8 mouse cellular contexts compared by ENCODE assay signal in the genomic region with DNA sequence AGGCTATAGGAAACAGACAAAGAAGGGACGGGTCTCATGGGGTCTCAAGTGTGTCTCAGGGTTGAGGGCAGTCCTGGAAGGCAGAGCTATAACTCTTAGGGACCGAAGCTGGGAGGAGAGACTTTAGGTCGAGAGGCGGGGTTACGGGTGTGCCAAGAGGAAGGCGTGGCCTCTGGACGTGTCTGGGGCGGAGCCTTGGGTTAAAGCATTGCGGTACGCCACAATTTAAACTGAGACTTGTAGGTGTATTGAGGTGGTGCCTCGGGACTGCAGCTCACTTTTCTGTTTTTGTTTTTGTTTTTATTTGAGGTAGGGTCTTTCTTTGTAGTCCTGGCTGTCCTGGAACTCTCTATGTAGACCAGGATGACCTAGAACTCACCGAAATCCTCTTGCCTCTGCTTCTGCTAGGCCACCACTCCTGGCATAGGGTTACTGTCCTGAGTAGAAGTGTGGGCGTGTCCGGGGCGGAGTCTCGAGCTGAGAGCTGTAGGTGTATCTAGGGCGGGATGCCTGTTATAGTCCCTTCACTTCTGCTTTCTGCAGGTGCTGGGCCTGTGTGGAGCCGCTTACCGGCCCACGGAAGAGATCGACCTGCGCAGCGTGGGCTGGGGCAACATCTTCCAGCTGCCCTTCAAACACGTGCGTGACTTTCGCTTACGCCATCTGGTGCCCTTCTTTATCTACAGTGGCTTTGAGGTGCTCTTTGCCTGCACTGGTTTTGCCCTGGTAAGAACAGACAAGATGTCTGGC. TPM values are rescaled to one million over a fixed set of nuclear protein-coding genes. Genes with fewer than 3 reads are reported as not detected.
DNase-seq lines count a peak whose midpoint lies in the region; ATAC-seq and TF ChIP-seq lines count a peak whose summit lies in the region.

No protein-coding gene starts in this region.

- no peak overlapping the region for H3K27ac ChIP-seq in forebrain, postnatal 0 days (ENCODE audit: low read depth, low read length)
- no peak overlapping the region for H3K27ac ChIP-seq in forebrain, embryonic 10.5 days
- no peak overlapping the region for H3K27ac ChIP-seq in lung, embryonic 16.5 days (ENCODE audit: low read length)

- 27% methylated on average over 27 of the region's 27 CpGs for WGBS in forebrain, postnatal 0 days
- WGBS in forebrain, embryonic 10.5 days, result 19% methylated on average over 27 of the region's 27 CpGs
- 23% methylated on average over 27 of the region's 27 CpGs for WGBS in lung, embryonic 16.5 days

- no peaks in the 10 kb centered on the region for H3K27me3 ChIP-seq in forebrain, postnatal 0 days (ENCODE audit: insufficient read depth, low read length)
- H3K27me3 ChIP-seq in forebrain, embryonic 10.5 days (ENCODE audit: poor library complexity, severe bottlenecking), result peaks cover 25% of the 10 kb centered on the region
- H3K27me3 ChIP-seq in lung, embryonic 16.5 days (ENCODE audit: control insufficient read depth, insufficient read depth, low read depth, low read length), result no peaks in the 10 kb centered on the region

- ATAC-seq in forebrain, postnatal 0 days, result no peak
- ATAC-seq in common myeloid progenitor, adult 5-6 weeks (replicated peaks; ENCODE audit: low read depth, poor library complexity, severe bottlenecking), result peak; percentile 68
- ATAC-seq in lung, embryonic 16.5 days (ENCODE audit: low read depth), result peak; percentile 55; the same call in 1 of the 2 replicates

- TF ChIP-seq CTCF in forebrain, postnatal 0 days (IDR thresholded peaks at IDR 0.05; ENCODE audit: low read depth), result no peak

- peak overlapping the region; percentile 19; the same call in 1 of the 2 replicates for H3K4me2 ChIP-seq in forebrain, postnatal 0 days (ENCODE audit: low read depth)
- peak overlapping the region; percentile 49 for H3K4me2 ChIP-seq in lung, embryonic 16.5 days (ENCODE audit: low read depth, low read length)

- no peaks in the 10 kb centered on the region for H3K9me3 ChIP-seq in forebrain, postnatal 0 days (ENCODE audit: low read length)
- H3K9me3 ChIP-seq in forebrain, embryonic 10.5 days, result no peaks in the 10 kb centered on the region
- H3K9me3 ChIP-seq in lung, embryonic 16.5 days (ENCODE audit: control insufficient read depth, low read length), result no peaks in the 10 kb centered on the region

- no peak overlapping the region for H3K9ac ChIP-seq in forebrain, postnatal 0 days
- 0 out of 2 replicates have a peak overlapping the region, but pooled peaks have one; percentile 32 for H3K9ac ChIP-seq in lung, embryonic 16.5 days (ENCODE audit: low read length)

- H3K36me3 ChIP-seq in forebrain, postnatal 0 days (ENCODE audit: insufficient read depth), result no peaks in the 10 kb centered on the region
- H3K36me3 ChIP-seq in forebrain, embryonic 10.5 days (replicated peaks), result no peaks in the 10 kb centered on the region
- H3K36me3 ChIP-seq in lung, embryonic 16.5 days (ENCODE audit: control insufficient read depth, insufficient read depth, low read length), result no peaks in the 10 kb centered on the region

- no peaks in the 10 kb centered on the region for H3K4me1 ChIP-seq in forebrain, postnatal 0 days (ENCODE audit: insufficient read depth)
- H3K4me1 ChIP-seq in forebrain, embryonic 10.5 days, result peaks cover 8% of the 10 kb centered on the region
- H3K4me1 ChIP-seq in lung, embryonic 16.5 days (replicated peaks; ENCODE audit: control insufficient read depth, insufficient read depth, low read length), result 0 out of 2 replicates have a peak, but pooled peaks cover 3% of the 10 kb centered on the region

- no peak for DNase-seq in forebrain, postnatal 0 days
- no peak for DNase-seq in forebrain, embryonic 10.5 days (ENCODE audit: extremely low spot score, low spot score)
- DNase-seq in kidney, adult 9 months, result peak; percentile 54
- DNase-seq in thymus, postnatal 0 days (ENCODE audit: low spot score), result peak; percentile 70
- no peak for DNase-seq in urinary bladder, postnatal 25 days (ENCODE audit: low spot score)
- no peak for DNase-seq in cerebellum, adult 11 months

- H3K4me3 ChIP-seq in forebrain, postnatal 0 days (ENCODE audit: low read depth, low read length), result no peak overlapping the region
- H3K4me3 ChIP-seq in forebrain, embryonic 10.5 days, result no peak overlapping the region
- peak overlapping the region; percentile 19; the same call in 1 of the 2 replicates for H3K4me3 ChIP-seq in lung, embryonic 16.5 days (ENCODE audit: low read length)

RNA-seq across cellular contexts. Expression of a gene that starts 8.2 kb away (rescaled TPM):
- total RNA-seq in forebrain, postnatal 0 days (2014; rRNA removed), result 8.6 and 10.8 TPM in 2 replicates
- 10.6 and 13.2 TPM in 2 replicates for polyA plus RNA-seq in forebrain, postnatal 0 days (2015; fragmentation: Nextera tagmentation; extraction: Ambion mirVana)
- 4.6 and 4.9 TPM in 2 replicates for polyA plus RNA-seq in forebrain, embryonic 10.5 days (2016; fragmentation: Nextera tagmentation; extraction: Ambion mirVana)
- total RNA-seq in common myeloid progenitor, adult 5-6 weeks (2017), result 83.0 and 99.7 TPM in 2 replicates
- 21.7 and 21.9 TPM in 2 replicates for polyA plus RNA-seq in lung, embryonic 16.5 days (2015; fragmentation: Nextera tagmentation; extraction: Ambion mirVana)
- 32.2 and 34.2 TPM in 2 replicates for polyA plus RNA-seq in thymus, postnatal 0 days (2015; fragmentation: Nextera tagmentation; extraction: Ambion mirVana)

RNA-seq across cellular contexts. Expression of a gene that starts 13.6 kb away (rescaled TPM):
- 1.7 and 4.2 TPM in 2 replicates for total RNA-seq in forebrain, postnatal 0 days (2014; rRNA removed)
- 3.6 and 4.1 TPM in 2 replicates for polyA plus RNA-seq in forebrain, postnatal 0 days (2015; fragmentation: Nextera tagmentation; extraction: Ambion mirVana)
- polyA plus RNA-seq in forebrain, embryonic 10.5 days (2016; fragmentation: Nextera tagmentation; extraction: Ambion mirVana), result 0.36 and 0.58 TPM in 2 replicates
- total RNA-seq in common myeloid progenitor, adult 5-6 weeks (2017), result 1.6 and 3.2 TPM in 2 replicates
- 5.4 and 5.9 TPM in 2 replicates for polyA plus RNA-seq in lung, embryonic 16.5 days (2015; fragmentation: Nextera tagmentation; extraction: Ambion mirVana)
- 4.6 and 5.3 TPM in 2 replicates for polyA plus RNA-seq in thymus, postnatal 0 days (2015; fragmentation: Nextera tagmentation; extraction: Ambion mirVana)

RNA-seq across cellular contexts. Expression of a gene that starts 15.3 kb away (rescaled TPM):
- not detected in 2 replicates for total RNA-seq in forebrain, postnatal 0 days (2014; rRNA removed)
- polyA plus RNA-seq in forebrain, postnatal 0 days (2015; fragmentation: Nextera tagmentation; extraction: Ambion mirVana), result not detected in 2 replicates
- polyA plus RNA-seq in forebrain, embryonic 10.5 days (2016; fragmentation: Nextera tagmentation; extraction: Ambion mirVana), result not detected in 2 replicates
- total RNA-seq in common myeloid progenitor, adult 5-6 weeks (2017), result 0.41 TPM in 1 of 2 replicates, not detected in the other
- polyA plus RNA-seq in lung, embryonic 16.5 days (2015; fragmentation: Nextera tagmentation; extraction: Ambion mirVana), result 0.18 and 0.24 TPM in 2 replicates
- polyA plus RNA-seq in thymus, postnatal 0 days (2015; fragmentation: Nextera tagmentation; extraction: Ambion mirVana), result 0.07 TPM in 1 of 2 replicates, not detected in the other

RNA-seq across cellular contexts. Expression of a gene that starts 29.0 kb away (rescaled TPM):
- 1.5 and 2.7 TPM in 2 replicates for total RNA-seq in forebrain, postnatal 0 days (2014; rRNA removed)
- 1.8 and 1.9 TPM in 2 replicates for polyA plus RNA-seq in forebrain, postnatal 0 days (2015; fragmentation: Nextera tagmentation; extraction: Ambion mirVana)
- 0.37 and 0.39 TPM in 2 replicates for polyA plus RNA-seq in forebrain, embryonic 10.5 days (2016; fragmentation: Nextera tagmentation; extraction: Ambion mirVana)
- total RNA-seq in common myeloid progenitor, adult 5-6 weeks (2017), result 0.59 TPM in 1 of 2 replicates, not detected in the other
- polyA plus RNA-seq in lung, embryonic 16.5 days (2015; fragmentation: Nextera tagmentation; extraction: Ambion mirVana), result 1.8 and 2.0 TPM in 2 replicates
- 1.5 and 1.6 TPM in 2 replicates for polyA plus RNA-seq in thymus, postnatal 0 days (2015; fragmentation: Nextera tagmentation; extraction: Ambion mirVana)

RNA-seq across cellular contexts. Expression of a gene that starts 30.6 kb away (rescaled TPM):
- 137 and 148 TPM in 2 replicates for total RNA-seq in forebrain, postnatal 0 days (2014; rRNA removed)
- polyA plus RNA-seq in forebrain, postnatal 0 days (2015; fragmentation: Nextera tagmentation; extraction: Ambion mirVana), result 261 and 281 TPM in 2 replicates
- polyA plus RNA-seq in forebrain, embryonic 10.5 days (2016; fragmentation: Nextera tagmentation; extraction: Ambion mirVana), result 226 and 228 TPM in 2 replicates
- 79.4 and 83.5 TPM in 2 replicates for total RNA-seq in common myeloid progenitor, adult 5-6 weeks (2017)
- polyA plus RNA-seq in lung, embryonic 16.5 days (2015; fragmentation: Nextera tagmentation; extraction: Ambion mirVana), result 285 and 290 TPM in 2 replicates
- polyA plus RNA-seq in thymus, postnatal 0 days (2015; fragmentation: Nextera tagmentation; extraction: Ambion mirVana), result 333 and 338 TPM in 2 replicates

Comparison
In these comparisons a context has a peak if more than half of its experiments do, and no peak if none do; other contexts are left out.
1. DNase-seq: peak in kidney, adult 9 months (single experiment) and thymus, postnatal 0 days (single experiment); none in forebrain, postnatal 0 days (single experiment), forebrain, embryonic 10.5 days (single experiment), urinary bladder, postnatal 25 days (single experiment) and cerebellum, adult 11 months (single experiment).